Mouse (Mus musculus): Measurements from ENCODE around the gene Vti1b.

DNA sequence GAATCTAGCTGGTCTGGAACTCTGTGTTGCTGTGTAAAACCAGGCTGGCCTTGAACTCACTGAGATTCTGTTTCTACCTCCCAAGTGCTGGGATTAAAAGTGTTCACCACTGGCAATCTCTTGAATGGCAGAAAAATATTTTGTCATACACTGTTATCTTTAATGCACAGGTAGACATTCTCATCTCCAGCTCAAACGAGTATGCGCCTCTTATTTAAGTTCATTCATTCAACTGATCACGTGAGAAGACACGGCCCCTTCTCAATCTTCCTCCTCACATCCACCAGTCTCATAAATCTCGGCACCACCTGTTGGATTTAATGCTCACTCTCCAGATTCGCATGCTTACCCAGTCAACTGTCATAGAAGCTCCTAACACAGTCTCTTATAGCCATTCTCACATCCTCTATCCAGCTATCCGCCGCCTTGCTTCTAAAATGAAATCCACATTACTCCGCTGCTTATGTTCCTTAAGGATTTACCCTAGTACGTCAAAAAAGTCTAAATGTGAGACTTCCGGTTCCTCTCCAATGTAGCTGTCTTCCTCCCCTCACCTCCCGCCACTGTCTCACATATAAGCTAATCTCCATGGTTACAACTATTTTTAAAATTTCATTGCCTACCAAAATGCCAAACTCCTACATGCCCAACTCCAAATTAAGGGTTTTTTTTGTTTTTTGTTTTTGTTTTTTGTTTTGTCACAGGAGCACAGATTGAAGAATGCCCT is 1.0 kb downstream of the Vti1b start:
- no peak for TF ChIP-seq MYOG (IDR thresholded peaks at IDR 0.05; ENCODE audit: control insufficient read depth, extremely low read depth, insufficient read length)
- no peak for TF ChIP-seq MAX (IDR thresholded peaks at IDR 0.05)
- no peak for TF ChIP-seq CTCF (IDR thresholded peaks at IDR 0.05; ENCODE audit: control insufficient read depth, insufficient read depth, insufficient read length)
- TF ChIP-seq MYOD1 (IDR thresholded peaks at IDR 0.05; ENCODE audit: control insufficient read depth, insufficient read length, low read depth) = no peak

Data from C2C12 (cell line).